Mouse (Mus musculus): ENCODE data around the gene Kcnt2. TPM values are rescaled to one million over a fixed set of nuclear protein-coding genes. Genes with fewer than 3 reads are reported as not detected.

Gene Kcnt2
- 1.6 TPM in 2 replicates for polyA plus RNA-seq (2014; fragmentation: Nextera tagmentation; extraction: Ambion mirVana)

- Histone ChIP-seq H3K9me3 (ENCODE audit: control insufficient read depth, low read length) (no peaks in the 10 kb centered on the region), H3K27ac (replicated peaks; ENCODE audit: low read depth, low read length) (no peak within 1 kb of the TSS), H3K36me3 (ENCODE audit: control insufficient read depth, insufficient read depth, low read length) (no peaks in the 10 kb centered on the region), H3K27me3 (replicated peaks; ENCODE audit: control insufficient read depth, insufficient read depth, low read length) (no peaks in the 10 kb centered on the region), H3K4me1 (ENCODE audit: control insufficient read depth, insufficient read depth, low read length) (no peaks in the 10 kb centered on the region), H3K4me2 (ENCODE audit: low read depth, low read length) (peak within 1 kb of the TSS; percentile 90), H3K4me3 (ENCODE audit: low read depth, low read length) (peak within 1 kb of the TSS; percentile 50), H3K9ac (ENCODE audit: low read depth, low read length) (peak within 1 kb of the TSS; percentile 63)
- 2% methylated on average over 21 of the region's 21 CpGs for WGBS
- DNase-seq (ENCODE audit: low spot score), result peak; percentile 49
- peak; percentile 51 for ATAC-seq (ENCODE audit: low read depth)
Observed at GRCm38 (mm10) chr1:140245876-140246597, at the start of gene Kcnt2. Kcnt2 (plus strand) TSS chr1:140246158.

GRCm38 (mm10) chr1:140205329-140205728, 40.6 kb upstream of the Kcnt2 start:
- no peak overlapping the region for H3K4me2 ChIP-seq (ENCODE audit: low read depth, low read length)
- H3K4me3 ChIP-seq (ENCODE audit: low read depth, low read length), result no peak overlapping the region
- no peak for DNase-seq (ENCODE audit: low spot score)

GRCm38 (mm10) chr1:140225221-140225620, 20.7 kb upstream of the Kcnt2 start:
- H3K4me1 ChIP-seq (ENCODE audit: control insufficient read depth, insufficient read depth, low read length), result no peaks in the 10 kb centered on the region
- no peak for DNase-seq (ENCODE audit: low spot score)
- ATAC-seq (ENCODE audit: low read depth), result no peak
- H3K9me3 ChIP-seq (ENCODE audit: control insufficient read depth, low read length), result no peaks in the 10 kb centered on the region
- H3K27ac ChIP-seq (replicated peaks; ENCODE audit: low read depth, low read length), result no peak overlapping the region
- H3K27me3 ChIP-seq (replicated peaks; ENCODE audit: control insufficient read depth, insufficient read depth, low read length), result no peaks in the 10 kb centered on the region
- 17% methylated on average over 1 of the region's 3 CpGs for WGBS
- H3K9ac ChIP-seq (ENCODE audit: low read depth, low read length), result no peak overlapping the region
- H3K4me3 ChIP-seq (ENCODE audit: low read depth, low read length), result no peak overlapping the region
- no peak overlapping the region for H3K4me2 ChIP-seq (ENCODE audit: low read depth, low read length)
- H3K36me3 ChIP-seq (ENCODE audit: control insufficient read depth, insufficient read depth, low read length), result no peaks in the 10 kb centered on the region

More at GRCm38 (mm10) chr1:140205329-140205728, 40.6 kb upstream of the Kcnt2 start:
- Histone ChIP-seq H3K36me3 (ENCODE audit: control insufficient read depth, insufficient read depth, low read length) (no peaks in the 10 kb centered on the region), H3K4me1 (ENCODE audit: control insufficient read depth, insufficient read depth, low read length) (no peaks in the 10 kb centered on the region), H3K9ac (ENCODE audit: low read depth, low read length) (no peak overlapping the region), H3K27me3 (replicated peaks; ENCODE audit: control insufficient read depth, insufficient read depth, low read length) (no peaks in the 10 kb centered on the region), H3K9me3 (ENCODE audit: control insufficient read depth, low read length) (no peaks in the 10 kb centered on the region), H3K27ac (replicated peaks; ENCODE audit: low read depth, low read length) (no peak overlapping the region)
- 80% methylated on average over 2 of the region's 2 CpGs for WGBS
- no peak for ATAC-seq (ENCODE audit: low read depth)

GRCm38 (mm10) chr1:140226673-140227072, 19.3 kb upstream of the Kcnt2 start:
- DNase-seq (ENCODE audit: low spot score) (peak; percentile 16), ATAC-seq (ENCODE audit: low read depth) (no peak)
- Histone ChIP-seq H3K27me3 (replicated peaks; ENCODE audit: control insufficient read depth, insufficient read depth, low read length) (no peaks in the 10 kb centered on the region), H3K9me3 (ENCODE audit: control insufficient read depth, low read length) (no peaks in the 10 kb centered on the region), H3K4me1 (ENCODE audit: control insufficient read depth, insufficient read depth, low read length) (no peaks in the 10 kb centered on the region), H3K36me3 (ENCODE audit: control insufficient read depth, insufficient read depth, low read length) (no peaks in the 10 kb centered on the region), H3K4me2 (ENCODE audit: low read depth, low read length) (no peak overlapping the region), H3K9ac (ENCODE audit: low read depth, low read length) (no peak overlapping the region), H3K27ac (replicated peaks; ENCODE audit: low read depth, low read length) (no peak overlapping the region), H3K4me3 (ENCODE audit: low read depth, low read length) (no peak overlapping the region)
- WGBS, result 57% methylated on average over 8 of the region's 8 CpGs

GRCm38 (mm10) chr1:140245465-140245864, 493 bp upstream of the Kcnt2 start:
- peak; percentile 99 for ATAC-seq (ENCODE audit: low read depth)
- Histone ChIP-seq H3K4me3 (ENCODE audit: low read depth, low read length) (peak overlapping the region; percentile 50), H3K27me3 (replicated peaks; ENCODE audit: control insufficient read depth, insufficient read depth, low read length) (no peaks in the 10 kb centered on the region), H3K9me3 (ENCODE audit: control insufficient read depth, low read length) (no peaks in the 10 kb centered on the region), H3K36me3 (ENCODE audit: control insufficient read depth, insufficient read depth, low read length) (no peaks in the 10 kb centered on the region), H3K27ac (replicated peaks; ENCODE audit: low read depth, low read length) (no peak overlapping the region), H3K9ac (ENCODE audit: low read depth, low read length) (peak overlapping the region; percentile 63), H3K4me2 (ENCODE audit: low read depth, low read length) (peak overlapping the region; percentile 90), H3K4me1 (ENCODE audit: control insufficient read depth, insufficient read depth, low read length) (no peaks in the 10 kb centered on the region)
- DNase-seq (ENCODE audit: low spot score), result peak; percentile 91
- WGBS, result under 1% methylated on average over 17 of the region's 17 CpGs

- Histone ChIP-seq H3K9me3 (ENCODE audit: control insufficient read depth, low read length) (no peaks in the 10 kb centered on the region), H3K9ac (ENCODE audit: low read depth, low read length) (no peak overlapping the region), H3K4me3 (ENCODE audit: low read depth, low read length) (no peak overlapping the region), H3K4me1 (ENCODE audit: control insufficient read depth, insufficient read depth, low read length) (no peaks in the 10 kb centered on the region), H3K36me3 (ENCODE audit: control insufficient read depth, insufficient read depth, low read length) (no peaks in the 10 kb centered on the region), H3K4me2 (ENCODE audit: low read depth, low read length) (no peak overlapping the region), H3K27me3 (replicated peaks; ENCODE audit: control insufficient read depth, insufficient read depth, low read length) (no peaks in the 10 kb centered on the region), H3K27ac (replicated peaks; ENCODE audit: low read depth, low read length) (no peak overlapping the region)
- 82% methylated on average over 3 of the region's 3 CpGs for WGBS
- DNase-seq (ENCODE audit: low spot score) (no peak), ATAC-seq (ENCODE audit: low read depth) (no peak)
Observed at GRCm38 (mm10) chr1:140264696-140265095, 18.7 kb downstream of the Kcnt2 start.

- H3K9me3 ChIP-seq (ENCODE audit: control insufficient read depth, low read length), result no peaks in the 10 kb centered on the region
- H3K4me3 ChIP-seq (ENCODE audit: low read depth, low read length), result no peak overlapping the region
- H3K4me2 ChIP-seq (ENCODE audit: low read depth, low read length), result no peak overlapping the region
- 79% methylated on average over 5 of the region's 5 CpGs for WGBS
- H3K36me3 ChIP-seq (ENCODE audit: control insufficient read depth, insufficient read depth, low read length), result no peaks in the 10 kb centered on the region
- no peaks in the 10 kb centered on the region for H3K27me3 ChIP-seq (replicated peaks; ENCODE audit: control insufficient read depth, insufficient read depth, low read length)
- DNase-seq (ENCODE audit: low spot score) (no peak), ATAC-seq (ENCODE audit: low read depth) (no peak)
- H3K4me1 ChIP-seq (ENCODE audit: control insufficient read depth, insufficient read depth, low read length), result no peaks in the 10 kb centered on the region
- no peak overlapping the region for H3K9ac ChIP-seq (ENCODE audit: low read depth, low read length)
- H3K27ac ChIP-seq (replicated peaks; ENCODE audit: low read depth, low read length), result no peak overlapping the region
Observed at GRCm38 (mm10) chr1:140266047-140266446, 20.1 kb downstream of the Kcnt2 start.

GRCm38 (mm10) chr1:140266643-140267286, 20.8 kb downstream of the Kcnt2 start:
- ATAC-seq (ENCODE audit: low read depth) (no peak), DNase-seq (ENCODE audit: low spot score) (no peak)
- WGBS, result 66% methylated on average over 8 of the region's 8 CpGs
- Histone ChIP-seq H3K9me3 (ENCODE audit: control insufficient read depth, low read length) (no peaks in the 10 kb centered on the region), H3K36me3 (ENCODE audit: control insufficient read depth, insufficient read depth, low read length) (no peaks in the 10 kb centered on the region), H3K4me1 (ENCODE audit: control insufficient read depth, insufficient read depth, low read length) (no peaks in the 10 kb centered on the region), H3K4me2 (ENCODE audit: low read depth, low read length) (no peak overlapping the region), H3K27ac (replicated peaks; ENCODE audit: low read depth, low read length) (no peak overlapping the region), H3K27me3 (replicated peaks; ENCODE audit: control insufficient read depth, insufficient read depth, low read length) (no peaks in the 10 kb centered on the region), H3K9ac (ENCODE audit: low read depth, low read length) (no peak overlapping the region), H3K4me3 (ENCODE audit: low read depth, low read length) (no peak overlapping the region)

All from embryonic facial prominence, embryonic 14.5 days (tissue).